Mouse (Mus musculus) liver, embryonic 14.5 days (tissue): ENCODE data around the gene Bclaf3. TPM values are rescaled to one million over a fixed set of nuclear protein-coding genes. Genes with fewer than 3 reads are reported as not detected.

Source experiments
- ATAC-seq: fragments of 200-750 bp; cut with Nextera tagmentation; 2 replicates; pipeline ENCODE4 v1.8.0; 2017; ENCODE audit warnings: moderate number of reproducible peaks, mild to moderate bottlenecking, moderate library complexity; ENCODE audit not compliant: insufficient read depth
- DNase-seq, 3 experiments: peaks; one replicate each; pipeline ENCODE4 v3.0.0-alpha.2; 2012 to 2013; ENCODE audit warnings: low read depth in 3 of 3, low spot score in 3 of 3
- H3K27ac ChIP-seq: fragments of 300-500 bp; sonication (generic); 2 replicates; pipeline ENCODE4 v1.5.1; 2014; ENCODE audit warnings: moderate library complexity, mild to moderate bottlenecking, control low read depth, inconsistent platforms
- H3K27me3 ChIP-seq: fragments of 300-500 bp; sonication (generic); 2 replicates; pipeline ENCODE4 v1.6.1; 2014; ENCODE audit warnings: mild to moderate bottlenecking, low read length, moderate library complexity; ENCODE audit not compliant: control insufficient read depth, insufficient read depth
- H3K36me3 ChIP-seq: fragments of 300-500 bp; sonication (generic); replicated peaks from 2 replicates; pipeline ENCODE4 v1.6.1; 2014; ENCODE audit warnings: low read depth; ENCODE audit not compliant: control insufficient read depth, insufficient read depth
- H3K4me1 ChIP-seq, 2 experiments: fragments of 200-500 bp in 1 of 2; fragments of 300-500 bp in 1 of 2; sonication (generic) in 1 of 2; replicated peaks; 2 replicates each; pipeline ENCODE4 v1.6.1; 2012 to 2014; ENCODE audit warnings: antibody characterized with exemption in 1 of 2, inconsistent platforms in 1 of 2, low read length in 1 of 2; ENCODE audit not compliant: control insufficient read depth in 2 of 2, insufficient read depth in 2 of 2
- H3K4me2 ChIP-seq: fragments of 300-500 bp; sonication (generic); 2 replicates; pipeline ENCODE4 v1.6.1; 2014; ENCODE audit warnings: low read depth, mild to moderate bottlenecking, control low read depth, moderate library complexity
- H3K4me3 ChIP-seq, 2 experiments: fragments of 200-500 bp in 1 of 2; fragments of 300-500 bp in 1 of 2; sonication (generic) in 1 of 2; 2 replicates each; pipeline ENCODE4 v1.5.1; 2012 to 2014; ENCODE audit warnings: low read depth in 2 of 2, low read length in 2 of 2, mild to moderate bottlenecking in 2 of 2, control low read depth in 1 of 2, inconsistent platforms in 1 of 2, moderate library complexity in 1 of 2; ENCODE audit not compliant: insufficient read depth in 1 of 2
- H3K9ac ChIP-seq: fragments of 300-500 bp; sonication (generic); replicated peaks from 2 replicates; pipeline ENCODE4 v1.6.1; 2014; ENCODE audit warnings: mild to moderate bottlenecking, control low read depth, moderate library complexity
- H3K9me3 ChIP-seq: fragments of 300-500 bp; sonication (generic); 2 replicates; pipeline ENCODE4 v1.6.1; 2016; ENCODE audit warnings: low read length, mixed read lengths; ENCODE audit not compliant: control insufficient read depth
- CTCF ChIP-seq: IDR thresholded peaks from 2 replicates; pipeline ENCODE4 v1.5.1; 2016; ENCODE audit warnings: antibody characterized with exemption, low read depth, control low read depth
- EP300 ChIP-seq: IDR thresholded peaks from 2 replicates; pipeline ENCODE4 v1.6.1; 2016; ENCODE audit warnings: antibody characterized with exemption, low read depth
- WGBS: fragments of 180-500 bp; shearing (Covaris S2); extraction: QIAGEN DNeasy Blood & Tissue Kit; methylation state at CpG from one replicate; pipeline ENCODE4 v1.1.7; 2014; ENCODE audit not compliant: insufficient replicate concordance; 5-methylcytosine and 5-hydroxymethylcytosine counted together
- polyA plus RNA-seq, 2 experiments: library from polyadenylated mRNA; depleted of rRNA in 1 of 2; stranded (reverse) in 1 of 2; unstranded in 1 of 2; fragments of >200 nt; fragmentation: Nextera tagmentation in 1 of 2; extraction: Ambion mirVana in 1 of 2; gene quantifications; 2 replicates each; pipeline versions ENCODE4 v1.2.1 to v1.2.3; 2012 to 2014

The Bclaf3 gene
- polyA plus RNA-seq, 2 experiments, result 5.8 to 6.6 TPM

GRCm38 (mm10) chrX:159591633-159592032 lies 65.1 kb downstream of the Bclaf3 start:
- H3K9me3 ChIP-seq, result no peaks in the 10 kb centered on the region
- no peak for TF ChIP-seq EP300
- TF ChIP-seq CTCF, result no peak
- H3K27ac ChIP-seq, result no peak overlapping the region
- H3K27me3 ChIP-seq, result no peaks in the 10 kb centered on the region
- no peak overlapping the region for H3K9ac ChIP-seq
- H3K4me2 ChIP-seq, result no peak overlapping the region
- WGBS, result 40% methylated on average over 1 of the region's 1 CpGs
- no peak for ATAC-seq
- DNase-seq, result no peak
- no peak overlapping the region for H3K4me3 ChIP-seq
- H3K4me1 ChIP-seq, result peaks cover 1 to 8% of the 10 kb centered on the region in 2 experiments
- H3K36me3 ChIP-seq, result no peaks in the 10 kb centered on the region

- WGBS, result 10% methylated on average over 1 of the region's 1 CpGs
- Histone ChIP-seq H3K9ac (no peak overlapping the region; the same call in 1 of the 2 replicates), H3K27me3 (no peaks in the 10 kb centered on the region), H3K4me3 (no peak overlapping the region), H3K9me3 (no peaks in the 10 kb centered on the region), H3K4me1 (peaks cover 12 to 19% of the 10 kb centered on the region in 2 experiments), H3K4me2 (peak overlapping the region; percentile 38), H3K36me3 (no peaks in the 10 kb centered on the region), H3K27ac (peak overlapping the region; percentile 84)
- TF ChIP-seq EP300 (peak; percentile 85), CTCF (no peak)
- peak; percentile 94 for ATAC-seq
- DNase-seq, result peak; percentile 64 to 73 (median 69)
These were observed 71.0 kb downstream of the Bclaf3 start for GRCm38 (mm10) chrX:159597502-159597901.

DNA sequence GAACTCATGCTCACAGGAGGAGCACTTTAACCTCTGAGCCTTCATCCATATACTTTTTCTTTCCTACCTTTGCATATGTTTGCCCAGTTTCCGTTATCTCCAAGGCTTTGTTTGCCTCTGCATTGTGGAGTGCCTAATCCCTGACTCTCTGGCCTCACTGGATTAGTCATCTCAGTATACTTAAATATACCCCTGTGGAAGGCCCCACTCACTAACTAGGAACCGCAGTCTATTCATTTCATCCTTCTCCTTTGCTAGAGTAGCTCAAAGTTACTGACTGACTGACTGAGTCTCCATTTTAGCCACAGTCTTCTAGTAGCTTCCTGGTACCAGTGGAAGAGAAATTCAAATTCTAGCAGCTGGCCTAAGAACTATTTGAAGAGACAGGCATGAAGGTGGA lies 78.3 kb downstream of the Bclaf3 start:
- Histone ChIP-seq H3K36me3 (no peaks in the 10 kb centered on the region), H3K4me1 (no peaks in the 10 kb centered on the region; a peak in 1 of 4 replicates), H3K9me3 (no peaks in the 10 kb centered on the region), H3K27me3 (no peaks in the 10 kb centered on the region), H3K9ac (no peak overlapping the region), H3K27ac (no peak overlapping the region), H3K4me3 (no peak overlapping the region), H3K4me2 (no peak overlapping the region)
- TF ChIP-seq CTCF (no peak), EP300 (no peak)
- no peak for ATAC-seq
- no peak for DNase-seq
- WGBS, result 69% methylated on average over 2 of the region's 2 CpGs

DNA sequence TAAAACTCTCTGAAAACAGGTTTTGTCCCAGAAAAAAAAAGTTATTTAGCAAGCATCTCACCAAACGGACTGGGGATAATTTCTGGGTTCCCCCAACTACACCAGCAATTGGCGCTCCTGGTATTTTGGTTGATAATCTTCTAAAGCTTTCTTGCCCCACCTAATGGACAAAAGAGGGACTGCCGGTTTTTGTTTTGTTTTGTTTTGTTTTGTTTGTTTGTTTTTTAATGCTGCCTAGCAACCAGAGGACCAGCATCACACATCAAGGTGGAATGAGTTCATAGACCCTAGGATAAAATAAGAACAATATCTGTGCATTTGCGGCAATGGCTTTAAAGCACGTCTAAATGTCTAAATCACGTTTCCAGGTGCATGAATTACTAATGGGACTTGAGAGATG lies 80.4 kb downstream of the Bclaf3 start:
- Histone ChIP-seq H3K27me3 (no peaks in the 10 kb centered on the region), H3K9me3 (no peaks in the 10 kb centered on the region), H3K36me3 (no peaks in the 10 kb centered on the region), H3K4me1 (no peaks in the 10 kb centered on the region), H3K9ac (no peak overlapping the region), H3K4me3 (no peak overlapping the region), H3K27ac (no peak overlapping the region), H3K4me2 (no peak overlapping the region)
- 32% methylated on average over 6 of the region's 6 CpGs for WGBS
- ATAC-seq (no peak), DNase-seq (peak; percentile 22 to 59 (median 41))
- TF ChIP-seq EP300, result no peak
- TF ChIP-seq CTCF, result peak; percentile 56

DNA sequence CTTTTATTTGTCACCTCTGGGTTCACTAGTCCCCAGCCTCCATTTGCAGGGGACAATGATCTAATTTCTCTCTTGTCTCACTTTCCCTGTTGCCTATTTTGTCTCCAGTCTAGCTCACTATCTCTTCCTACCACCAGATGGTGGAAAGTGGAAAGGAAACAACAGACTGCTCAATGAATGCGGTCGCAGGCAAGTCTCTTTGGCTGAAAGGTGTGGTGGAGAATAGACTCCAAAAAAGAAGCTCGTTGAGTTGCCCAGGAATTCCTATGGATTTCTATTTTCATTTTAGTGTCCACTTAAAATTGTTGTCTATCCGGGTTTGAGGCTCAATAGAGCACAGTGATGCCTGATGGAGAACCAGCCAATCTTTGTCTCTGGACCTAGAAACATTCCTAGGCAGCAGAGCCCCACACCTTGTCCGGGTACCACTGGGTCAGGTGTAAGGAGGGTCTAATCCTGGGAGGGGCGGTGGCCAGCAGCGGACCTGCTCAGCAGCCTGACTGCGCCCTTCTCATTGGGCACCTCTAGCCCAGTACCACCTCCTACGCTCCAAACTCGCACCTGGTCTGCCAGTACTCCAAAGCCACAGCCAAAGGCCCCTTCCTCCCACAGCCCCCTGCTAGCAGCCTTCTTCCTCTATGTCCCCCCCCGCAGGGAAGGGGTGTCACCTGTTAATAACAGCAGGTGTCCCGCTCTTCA lies 99.9 kb downstream of the Bclaf3 start:
- peak overlapping the region; percentile 85 for H3K4me2 ChIP-seq
- peak; percentile 41; the same call in 1 of the 2 replicates for TF ChIP-seq CTCF
- no peak for TF ChIP-seq EP300
- ATAC-seq, result peak; percentile 13; the same call in 1 of the 2 replicates
- H3K4me3 ChIP-seq, result peak overlapping the region in 1 of 2 experiments; percentile 73; a peak in 3 of 4 replicates
- DNase-seq, result no peak
- no peaks in the 10 kb centered on the region for H3K9me3 ChIP-seq
- H3K27ac ChIP-seq, result no peak overlapping the region
- H3K27me3 ChIP-seq, result no peaks in the 10 kb centered on the region
- H3K4me1 ChIP-seq, result peaks cover 0 to 4% of the 10 kb centered on the region in 2 experiments; a peak in 2 of 4 replicates
- WGBS, result 15% methylated on average over 12 of the region's 12 CpGs
- no peak overlapping the region; the same call in 1 of the 2 replicates for H3K9ac ChIP-seq
- H3K36me3 ChIP-seq, result no peaks in the 10 kb centered on the region
